Mouse (Mus musculus) forebrain, embryonic 11.5 days (tissue): ENCODE results near the gene Apc2. TPM values are rescaled to one million over a fixed set of nuclear protein-coding genes. Genes with fewer than 3 reads are reported as not detected.

Experiments
- ATAC-seq: fragments of 200-750 bp; cut with Nextera tagmentation; replicated peaks from 2 replicates; pipeline ENCODE4 v1.8.0; 2017; ENCODE audit warnings: moderate TSS enrichment; ENCODE audit not compliant: low FRiP score
- DNase-seq: peaks from one replicate; pipeline ENCODE4 v3.0.0-alpha.2; 2017; ENCODE audit warnings: low spot score
- H3K27ac ChIP-seq: fragments of 300-500 bp; sonication (generic); 2 replicates; pipeline ENCODE4 v1.5.1; 2014; ENCODE audit warnings: low read depth, low read length
- H3K27me3 ChIP-seq: fragments of 300-500 bp; sonication (generic); 2 replicates; pipeline ENCODE4 v1.6.1; 2014; ENCODE audit warnings: mild to moderate bottlenecking, low read length, mixed read lengths; ENCODE audit not compliant: control insufficient read depth, insufficient read depth
- H3K36me3 ChIP-seq: fragments of 300-500 bp; sonication (generic); 2 replicates; pipeline ENCODE4 v1.6.1; 2014; ENCODE audit warnings: mild to moderate bottlenecking, low read length, moderate library complexity, mixed read lengths; ENCODE audit not compliant: control insufficient read depth, insufficient read depth
- H3K4me1 ChIP-seq: fragments of 300-500 bp; sonication (generic); replicated peaks from 2 replicates; pipeline ENCODE4 v1.6.1; 2014; ENCODE audit warnings: low read length, mixed read lengths; ENCODE audit not compliant: control insufficient read depth, insufficient read depth
- H3K4me2 ChIP-seq: fragments of 300-500 bp; sonication (generic); 2 replicates; pipeline ENCODE4 v1.6.1; 2014; ENCODE audit warnings: low read depth, mild to moderate bottlenecking, low read length, moderate library complexity, mixed read lengths; ENCODE audit not compliant: severe bottlenecking
- H3K4me3 ChIP-seq: fragments of 300-500 bp; sonication (generic); 2 replicates; pipeline ENCODE4 v1.5.1; 2014; ENCODE audit warnings: low read depth, low read length
- H3K9ac ChIP-seq: fragments of 300-500 bp; sonication (generic); 2 replicates; pipeline ENCODE4 v1.6.1; 2014; ENCODE audit warnings: low read length
- H3K9me3 ChIP-seq: fragments of 300-500 bp; sonication (generic); 2 replicates; pipeline ENCODE4 v1.6.1; 2016; ENCODE audit warnings: low read length, mixed read lengths; ENCODE audit not compliant: control insufficient read depth
- WGBS: fragments of 180-500 bp; shearing (Covaris S2); extraction: QIAGEN DNeasy Blood & Tissue Kit; methylation state at CpG from one replicate; pipeline ENCODE4 v1.1.7; 2014; 5-methylcytosine and 5-hydroxymethylcytosine counted together
- polyA plus RNA-seq: library from polyadenylated mRNA; unstranded; fragments of >200 nt; fragmentation: Nextera tagmentation; extraction: Ambion mirVana; gene quantifications from 2 replicates; pipeline ENCODE4 v1.2.1, GENCODE M21; 2014

Gene Apc2
- polyA plus RNA-seq, 1 experiment from 2014 or later, result 77.7 TPM

GRCm38 (mm10) chr10:80302082-80302355 is 6.2 kb downstream of the Apc2 start:
- H3K4me3 ChIP-seq, result peak overlapping the region; percentile 63
- H3K9me3 ChIP-seq, result no peaks in the 10 kb centered on the region
- no peak for DNase-seq
- WGBS, result 64% methylated on average over 5 of the region's 5 CpGs
- H3K4me1 ChIP-seq, result peaks cover 41% of the 10 kb centered on the region
- H3K9ac ChIP-seq, result peak overlapping the region; percentile 35
- H3K36me3 ChIP-seq, result peaks cover 9% of the 10 kb centered on the region; the same call in 1 of the 2 replicates
- peaks cover 5% of the 10 kb centered on the region for H3K27me3 ChIP-seq
- H3K27ac ChIP-seq, result no peak overlapping the region
- peak overlapping the region; percentile 74 for H3K4me2 ChIP-seq
- no peak for ATAC-seq

GRCm38 (mm10) chr10:80302471-80302881 is 6.7 kb downstream of the Apc2 start:
- 18% methylated on average over 9 of the region's 9 CpGs for WGBS
- peaks cover 12% of the 10 kb centered on the region; the same call in 1 of the 2 replicates for H3K36me3 ChIP-seq
- H3K4me2 ChIP-seq, result peak overlapping the region; percentile 74
- no peak for ATAC-seq
- H3K4me3 ChIP-seq, result peak overlapping the region; percentile 63
- DNase-seq, result no peak
- no peak overlapping the region for H3K9ac ChIP-seq
- peaks cover 40% of the 10 kb centered on the region for H3K4me1 ChIP-seq
- no peaks in the 10 kb centered on the region for H3K9me3 ChIP-seq
- peaks cover 5% of the 10 kb centered on the region for H3K27me3 ChIP-seq
- no peak overlapping the region for H3K27ac ChIP-seq

- ATAC-seq (no peak), DNase-seq (no peak)
- WGBS, result 35% methylated on average over 12 of the region's 12 CpGs
- Histone ChIP-seq H3K4me3 (no peak overlapping the region), H3K4me1 (peaks cover 28% of the 10 kb centered on the region), H3K36me3 (peaks cover 22% of the 10 kb centered on the region), H3K9me3 (no peaks in the 10 kb centered on the region), H3K27me3 (peaks cover 4% of the 10 kb centered on the region), H3K4me2 (peak overlapping the region; percentile 18; the same call in 1 of the 2 replicates), H3K9ac (no peak overlapping the region), H3K27ac (no peak overlapping the region)
These were observed 8.7 kb downstream of the Apc2 start for GRCm38 (mm10) chr10:80304458-80304857.

GRCm38 (mm10) chr10:80304862-80305261 is 9.1 kb downstream of the Apc2 start:
- peaks cover 22% of the 10 kb centered on the region for H3K36me3 ChIP-seq
- H3K27ac ChIP-seq, result no peak overlapping the region
- no peak for ATAC-seq
- no peaks in the 10 kb centered on the region; the same call in 1 of the 2 replicates for H3K27me3 ChIP-seq
- DNase-seq, result no peak
- H3K9me3 ChIP-seq, result no peaks in the 10 kb centered on the region
- H3K4me1 ChIP-seq, result peaks cover 24% of the 10 kb centered on the region; the same call in 1 of the 2 replicates
- WGBS, result 28% methylated on average over 25 of the region's 25 CpGs
- no peak overlapping the region for H3K9ac ChIP-seq
- H3K4me3 ChIP-seq, result no peak overlapping the region
- H3K4me2 ChIP-seq, result peak overlapping the region; percentile 18; the same call in 1 of the 2 replicates

GRCm38 (mm10) chr10:80311560-80311959 is 15.8 kb downstream of the Apc2 start:
- Histone ChIP-seq H3K36me3 (peaks cover 15% of the 10 kb centered on the region), H3K27me3 (peaks cover 16% of the 10 kb centered on the region), H3K4me3 (no peak overlapping the region), H3K9me3 (no peaks in the 10 kb centered on the region), H3K4me1 (peaks cover 8% of the 10 kb centered on the region; the same call in 1 of the 2 replicates), H3K9ac (no peak overlapping the region), H3K27ac (no peak overlapping the region), H3K4me2 (no peak overlapping the region)
- ATAC-seq (no peak), DNase-seq (no peak)
- WGBS, result 90% methylated on average over 16 of the region's 16 CpGs

- 74% methylated on average over 54 of the region's 54 CpGs for WGBS
These were observed 17.1 kb downstream of the Apc2 start for GRCm38 (mm10) chr10:80312586-80313504.

GRCm38 (mm10) chr10:80313627-80314201 is 17.9 kb downstream of the Apc2 start:
- H3K36me3 ChIP-seq, result peaks cover 6% of the 10 kb centered on the region
- ATAC-seq, result no peak
- WGBS, result 76% methylated on average over 20 of the region's 20 CpGs

More at GRCm38 (mm10) chr10:80312586-80313504, 17.1 kb downstream of the Apc2 start:
- H3K36me3 ChIP-seq, result peaks cover 11% of the 10 kb centered on the region
- no peak overlapping the region for H3K4me3 ChIP-seq
- H3K27me3 ChIP-seq, result peaks cover 16% of the 10 kb centered on the region
- ATAC-seq (no peak), DNase-seq (no peak)
- H3K4me1 ChIP-seq, result peaks cover 8% of the 10 kb centered on the region; the same call in 1 of the 2 replicates
- no peak overlapping the region for H3K27ac ChIP-seq
- no peak overlapping the region for H3K4me2 ChIP-seq
- no peaks in the 10 kb centered on the region for H3K9me3 ChIP-seq
- no peak overlapping the region for H3K9ac ChIP-seq

GRCm38 (mm10) chr10:80314494-80315001 is 18.8 kb downstream of the Apc2 start:
- Histone ChIP-seq H3K27ac (no peak overlapping the region), H3K36me3 (peaks cover 3% of the 10 kb centered on the region; the same call in 1 of the 2 replicates), H3K9ac (no peak overlapping the region), H3K4me3 (no peak overlapping the region), H3K4me2 (no peak overlapping the region), H3K27me3 (peaks cover 16% of the 10 kb centered on the region), H3K9me3 (no peaks in the 10 kb centered on the region), H3K4me1 (peaks cover 15% of the 10 kb centered on the region)
- WGBS, result 60% methylated on average over 16 of the region's 16 CpGs
- peak; percentile 59 for DNase-seq
- ATAC-seq, result no peak

More at GRCm38 (mm10) chr10:80313627-80314201, 17.9 kb downstream of the Apc2 start:
- Histone ChIP-seq H3K27ac (no peak overlapping the region), H3K4me2 (no peak overlapping the region), H3K9me3 (no peaks in the 10 kb centered on the region), H3K9ac (no peak overlapping the region), H3K4me3 (no peak overlapping the region), H3K4me1 (peaks cover 8% of the 10 kb centered on the region; the same call in 1 of the 2 replicates), H3K27me3 (peaks cover 16% of the 10 kb centered on the region)
- peak; percentile 53 for DNase-seq
